Comparison of ENCODE assay signal across 33 mouse cellular contexts in the genomic region with DNA sequence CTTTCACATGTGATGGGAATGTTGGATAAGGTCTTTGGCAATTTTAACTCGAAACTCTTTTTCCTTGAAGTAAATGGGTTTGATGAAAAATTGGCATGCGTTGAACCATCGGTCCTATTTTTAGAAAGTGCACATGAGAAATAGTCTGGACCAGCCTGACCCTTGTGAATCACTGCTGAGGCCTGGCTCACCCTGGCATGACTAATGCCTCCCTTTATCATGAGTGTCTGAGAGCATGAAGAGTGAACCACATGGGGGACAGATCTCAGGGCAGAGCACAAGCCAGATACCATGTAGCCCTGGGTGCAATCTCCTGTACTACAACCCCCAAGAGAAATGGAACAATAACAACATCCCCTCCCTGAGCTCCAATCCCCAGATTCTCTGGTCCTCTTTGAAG. TPM values are rescaled to one million over a fixed set of nuclear protein-coding genes. Genes with fewer than 3 reads are reported as not detected.
DNase-seq lines count a peak whose midpoint lies in the region; ATAC-seq and TF ChIP-seq lines count a peak whose summit lies in the region.
"Had no signal": no experiment of that assay in that cellular context is flagged by ENCODE, and none has a peak within 500 bp of the region (broad histone marks: within the 10 kb centered on the region; RNA-seq: fewer than 3 reads in every experiment).

No protein-coding gene starts in this region.

- no peaks in the 10 kb centered on the region for H3K79me2 ChIP-seq in heart, adult 2 months (replicated peaks; ENCODE audit: control insufficient read depth, insufficient read depth, low read length)
- H3K79me2 ChIP-seq in macrophage (ENCODE audit: inconsistent target) = no peaks in the 10 kb centered on the region

- POLR2A ChIA-PET in Patski (lab: Charles Lee) = no interaction called here

- TF ChIP-seq POLR2A in heart, adult 2 months (IDR thresholded peaks at IDR 0.05; ENCODE audit: insufficient read depth, low read depth, low read length) = no peak

- no peak for TF ChIP-seq CTCF in heart, postnatal 0 days (IDR thresholded peaks at IDR 0.05; ENCODE audit: low read depth)
- no peak for TF ChIP-seq CTCF in heart, adult 2 months (IDR thresholded peaks at IDR 0.05)
- TF ChIP-seq CTCF in Patski (IDR thresholded peaks at IDR 0.05) = no peak

- intact Hi-C loops in heart, adult 2 months (cut with DNase I) = no loop called here

- DNase-seq in heart, postnatal 0 days (ENCODE audit: low spot score) = no peak
- no peak for DNase-seq in heart, adult 2 months
- peak; percentile 68 for DNase-seq in Patski (ENCODE audit: low read depth, low spot score)
- DNase-seq in adrenal gland, postnatal 14 days = peak; percentile 43
- DNase-seq in cerebellum, adult 11 months = no peak
- DNase-seq in layer of hippocampus, adult 18-20 months (ENCODE audit: low spot score in 2 of 2) = no peak
- DNase-seq: cerebellum, adult 8-10 months; cerebellum, postnatal 25 days; gastrocnemius, postnatal 14 days; heart, postnatal 14 days; kidney, adult 2 months; kidney, postnatal 4 days; layer of hippocampus, adult 9-11 months; liver; lung, embryonic 14.5 days; lung, postnatal 14 days; right cerebral cortex, postnatal 4 days; thymus, adult 18-20 months; thymus, postnatal 25 days had no signal

- no peaks in the 10 kb centered on the region for H3K4me1 ChIP-seq in heart, postnatal 0 days (ENCODE audit: control insufficient read depth, insufficient read depth)
- H3K4me1 ChIP-seq in heart, adult 2 months (ENCODE audit: control insufficient read depth, insufficient read depth, low read length) = no peaks in the 10 kb centered on the region
- H3K4me1 ChIP-seq in liver, embryonic 12.5 days = no peaks in the 10 kb centered on the region
- H3K4me1 ChIP-seq: embryonic facial prominence, embryonic 15.5 days; heart, embryonic 12.5 days; liver, embryonic 15.5 days; neural tube, embryonic 12.5 days had no signal

- TF ChIP-seq EP300 in heart, postnatal 0 days (IDR thresholded peaks at IDR 0.05; ENCODE audit: low read depth) = no peak
- TF ChIP-seq EP300 in heart, adult 2 months (IDR thresholded peaks at IDR 0.05; ENCODE audit: insufficient read depth, low read depth, low read length) = no peak

- no peak overlapping the region for H3K4me3 ChIP-seq in heart, postnatal 0 days (ENCODE audit: low read depth, low read length)
- H3K4me3 ChIP-seq in heart, adult 2 months = no peak overlapping the region
- no peak overlapping the region for H3K4me3 ChIP-seq in macrophage (ENCODE audit: inconsistent target)
- H3K4me3 ChIP-seq in liver, embryonic 12.5 days = no peak overlapping the region
- H3K4me3 ChIP-seq: embryonic facial prominence, embryonic 10.5 days; embryonic facial prominence, embryonic 15.5 days; heart, embryonic 12.5 days; liver, embryonic 15.5 days; midbrain, embryonic 10.5 days; neural tube, embryonic 12.5 days had no signal

- no peaks in the 10 kb centered on the region for H3K36me3 ChIP-seq in heart, postnatal 0 days (replicated peaks; ENCODE audit: control insufficient read depth, insufficient read depth, low read length)
- no peaks in the 10 kb centered on the region for H3K36me3 ChIP-seq in heart, adult 2 months (ENCODE audit: control insufficient read depth, insufficient read depth, low read length)
- no peaks in the 10 kb centered on the region for H3K36me3 ChIP-seq in macrophage (ENCODE audit: inconsistent target)
- no peaks in the 10 kb centered on the region for H3K36me3 ChIP-seq in liver, embryonic 12.5 days
- H3K36me3 ChIP-seq: embryonic facial prominence, embryonic 10.5 days; embryonic facial prominence, embryonic 15.5 days; heart, embryonic 12.5 days; liver, embryonic 15.5 days; midbrain, embryonic 10.5 days; neural tube, embryonic 12.5 days had no signal

- H3K9me3 ChIP-seq in heart, postnatal 0 days (replicated peaks; ENCODE audit: control insufficient read depth, low read length) = no peaks in the 10 kb centered on the region
- no peaks in the 10 kb centered on the region for H3K9me3 ChIP-seq in liver, embryonic 12.5 days (replicated peaks)
- H3K9me3 ChIP-seq: embryonic facial prominence, embryonic 10.5 days; embryonic facial prominence, embryonic 15.5 days; heart, embryonic 12.5 days; liver, embryonic 15.5 days; midbrain, embryonic 10.5 days; neural tube, embryonic 12.5 days had no signal

- ATAC-seq in heart, postnatal 0 days (ENCODE audit: insufficient read depth, low read depth) = 0 out of 2 replicates have a peak, but pooled peaks have one; percentile 53
- peak; percentile 82 for ATAC-seq in Patski
- ATAC-seq in liver, embryonic 12.5 days = no peak
- ATAC-seq: forebrain, embryonic 16.5 days; hindbrain, embryonic 16.5 days; midbrain, embryonic 16.5 days had no signal

- H3K4me2 ChIP-seq in heart, postnatal 0 days (ENCODE audit: low read depth, low read length) = no peak overlapping the region
- H3K4me2 ChIP-seq in liver, embryonic 12.5 days = no peak overlapping the region
- H3K4me2 ChIP-seq: embryonic facial prominence, embryonic 15.5 days; heart, embryonic 12.5 days; liver, embryonic 15.5 days; lung, embryonic 14.5 days; neural tube, embryonic 12.5 days had no signal

- no peak overlapping the region for H3K9ac ChIP-seq in heart, postnatal 0 days (replicated peaks; ENCODE audit: low read depth, low read length)
- no peak overlapping the region for H3K9ac ChIP-seq in heart, adult 2 months (ENCODE audit: low read depth, low read length)
- no peak overlapping the region for H3K9ac ChIP-seq in liver, embryonic 12.5 days
- H3K9ac ChIP-seq: embryonic facial prominence, embryonic 15.5 days; heart, embryonic 12.5 days; liver, embryonic 15.5 days; lung, embryonic 14.5 days; neural tube, embryonic 12.5 days had no signal

- H3K27me3 ChIP-seq in heart, postnatal 0 days (ENCODE audit: control insufficient read depth, insufficient read depth, low read length) = no peaks in the 10 kb centered on the region
- no peaks in the 10 kb centered on the region for H3K27me3 ChIP-seq in heart, adult 2 months (ENCODE audit: control insufficient read depth, insufficient read depth, low read length)
- no peaks in the 10 kb centered on the region for H3K27me3 ChIP-seq in Patski
- no peaks in the 10 kb centered on the region for H3K27me3 ChIP-seq in liver, embryonic 12.5 days (replicated peaks)
- H3K27me3 ChIP-seq: embryonic facial prominence, embryonic 15.5 days; heart, embryonic 12.5 days; liver, embryonic 15.5 days; neural tube, embryonic 12.5 days had no signal

- H3K27ac ChIP-seq in heart, postnatal 0 days (ENCODE audit: low read depth) = no peak overlapping the region
- H3K27ac ChIP-seq in heart, adult 2 months = no peak overlapping the region
- peak overlapping the region; percentile 12; the same call in 1 of the 2 replicates for H3K27ac ChIP-seq in macrophage
- no peak overlapping the region for H3K27ac ChIP-seq in liver, embryonic 12.5 days
- H3K27ac ChIP-seq: embryonic facial prominence, embryonic 10.5 days; embryonic facial prominence, embryonic 15.5 days; kidney, postnatal 0 days; liver, embryonic 15.5 days; midbrain, embryonic 10.5 days; neural tube, embryonic 12.5 days; stomach, postnatal 0 days had no signal

- in situ Hi-C loops in Patski (cut with MboI; ENCODE audit: low pct_unique_long_range_greater_than_20kb) = no loop called here

- CTCF ChIA-PET in Patski (lab: Charles Lee) = interaction anchor here (0.9 to 1.3 kb wide), 3 partner anchors 10 to 14 kb away, joined by 3 to 5 read pairs (median 4); no protein-coding TSS in a partner anchor

- WGBS in heart, postnatal 0 days = 50% methylated on average over 3 of the region's 3 CpGs
- 61% methylated on average over 3 of the region's 3 CpGs for WGBS in heart, adult 2 months
- 87% methylated on average over 3 of the region's 3 CpGs for WGBS in macrophage (ENCODE audit: missing documents)
- WGBS in liver, embryonic 12.5 days (ENCODE audit: insufficient replicate concordance) = 76% methylated on average over 3 of the region's 3 CpGs

RNA-seq across cellular contexts. Expression of gene Cd109, which starts 18.6 kb away (rescaled TPM):
- 6.5 TPM in 2 replicates for total RNA-seq in heart, postnatal 0 days (2014; rRNA removed; ENCODE audit: low replicate concordance)
- 3.0 and 3.3 TPM in 2 replicates for polyA plus RNA-seq in heart, postnatal 0 days (2015; fragmentation: Nextera tagmentation; extraction: Ambion mirVana)
- total RNA-seq in heart, adult 2 months (2021) = under 1 TPM; 0.77 to 0.89 TPM
- polyA plus RNA-seq in heart, adult 2 months (2012; rRNA removed) = 0.88 and 1.3 TPM in 2 replicates
- 6.5 TPM for polyA plus RNA-seq in Patski (2021)
- 2.2 and 3.5 TPM in 2 replicates for total RNA-seq in adrenal gland, postnatal 14 days (2021)
- 10 to 100 TPM in 5 of 26 experiments, 1 to 10 TPM in 16, under 1 TPM in 5; 0.65 to 35.7 (median 4.0) TPM for total RNA-seq in macrophage (2018; cell fraction: chromatin; rRNA removed)
- total RNA-seq in macrophage (2018; cell fraction: cytosol; rRNA removed) = 1 to 10 TPM in 16 of 26 experiments, under 1 TPM in 10; 0.52 to 9.8 (median 3.1) TPM
- 10 to 100 TPM in 6 of 26 experiments, 1 to 10 TPM in 17, under 1 TPM in 3; 0.63 to 16.6 (median 4.1) TPM for total RNA-seq in macrophage (2018; cell fraction: nucleus; rRNA removed)
- polyA plus RNA-seq in macrophage (2018) = 1.9 to 5.9 TPM (median 4.9 TPM) in 3 replicates
- total RNA-seq in layer of hippocampus, adult 18-20 months (2021) = 1 to 10 TPM; 2.6 to 3.2 TPM
- 0.38 and 0.50 TPM in 2 replicates for polyA plus RNA-seq in liver, embryonic 12.5 days (2016; fragmentation: Nextera tagmentation; extraction: Ambion mirVana)
- total RNA-seq: granulocyte monocyte progenitor cell, adult 5-6 weeks had no signal

RNA-seq across cellular contexts. Expression of gene Slc17a5, which starts 46.1 kb away (rescaled TPM):
- total RNA-seq in heart, postnatal 0 days (2014; rRNA removed; ENCODE audit: low replicate concordance) = 6.3 and 13.4 TPM in 2 replicates
- 7.3 and 8.0 TPM in 2 replicates for polyA plus RNA-seq in heart, postnatal 0 days (2015; fragmentation: Nextera tagmentation; extraction: Ambion mirVana)
- 1 to 10 TPM; 3.8 to 4.9 TPM for total RNA-seq in heart, adult 2 months (2021)
- 5.1 TPM in 2 replicates for polyA plus RNA-seq in heart, adult 2 months (2012; rRNA removed)
- polyA plus RNA-seq in Patski (2021) (29.9 TPM), macrophage (2018) (35.7 to 56.6 TPM (median 55.8 TPM) in 3 replicates)
- 11.5 and 12.1 TPM in 2 replicates for total RNA-seq in adrenal gland, postnatal 14 days (2021)
- total RNA-seq in macrophage (2018; cell fraction: chromatin; rRNA removed) = 100 to 1,000 TPM in 1 of 26 experiments, 10 to 100 TPM in 25; 16.8 to 108 (median 48.4) TPM
- total RNA-seq in macrophage (2018; cell fraction: cytosol; rRNA removed) = 10 to 100 TPM; 15.0 to 68.2 (median 32.7) TPM
- 100 to 1,000 TPM in 2 of 26 experiments, 10 to 100 TPM in 24; 22.2 to 122 (median 53.8) TPM for total RNA-seq in macrophage (2018; cell fraction: nucleus; rRNA removed)
- total RNA-seq in layer of hippocampus, adult 18-20 months (2021) = 10 to 100 TPM; 20.4 to 21.4 TPM
- polyA plus RNA-seq in liver, embryonic 12.5 days (2016; fragmentation: Nextera tagmentation; extraction: Ambion mirVana) = 5.6 and 6.0 TPM in 2 replicates

Comparison
In these comparisons a context has a peak if more than half of its experiments do, and no peak if none do; other contexts are left out.
1. DNase-seq: peak in Patski (single experiment) and adrenal gland, postnatal 14 days (single experiment); none in heart, postnatal 0 days (single experiment), heart, adult 2 months (0 of 2), cerebellum, adult 11 months (single experiment) and layer of hippocampus, adult 18-20 months (0 of 2).